Mouse (Mus musculus) midbrain, embryonic 16.5 days (tissue): ENCODE measurements around the gene 4930544D05Rik. TPM values are rescaled to one million over a fixed set of nuclear protein-coding genes. Genes with fewer than 3 reads are reported as not detected.

Experiments used
- ATAC-seq: fragments of 200-750 bp; cut with Nextera tagmentation; 2 replicates; pipeline ENCODE4 v1.8.0; 2017; ENCODE audit warnings: moderate TSS enrichment
- H3K27ac ChIP-seq: fragments of 300-500 bp; sonication (generic); 2 replicates; pipeline ENCODE4 v1.5.1; 2014; ENCODE audit warnings: mild to moderate bottlenecking, low read length, mixed read lengths
- H3K27me3 ChIP-seq: fragments of 300-500 bp; sonication (generic); 2 replicates; pipeline ENCODE4 v1.6.1; 2014; ENCODE audit warnings: low read depth, low read length, mixed read lengths; ENCODE audit not compliant: control insufficient read depth, insufficient read depth
- H3K36me3 ChIP-seq: fragments of 300-500 bp; sonication (generic); 2 replicates; pipeline ENCODE4 v1.6.1; 2014; ENCODE audit warnings: mild to moderate bottlenecking, low read length, moderate library complexity, mixed read lengths; ENCODE audit not compliant: control insufficient read depth, insufficient read depth
- H3K4me1 ChIP-seq: fragments of 300-500 bp; sonication (generic); 2 replicates; pipeline ENCODE4 v1.6.1; 2014; ENCODE audit warnings: mild to moderate bottlenecking, low read length, mixed read lengths; ENCODE audit not compliant: control insufficient read depth, insufficient read depth
- H3K4me2 ChIP-seq: fragments of 300-500 bp; sonication (generic); 2 replicates; pipeline ENCODE4 v1.6.1; 2014; ENCODE audit warnings: mild to moderate bottlenecking, low read length, mixed read lengths
- H3K4me3 ChIP-seq: fragments of 300-500 bp; sonication (generic); 2 replicates; pipeline ENCODE4 v1.5.1; 2014; ENCODE audit warnings: low read depth, mild to moderate bottlenecking, low read length, moderate library complexity, mixed read lengths
- H3K9ac ChIP-seq: fragments of 300-500 bp; sonication (generic); 2 replicates; pipeline ENCODE4 v1.6.1; 2014; ENCODE audit warnings: low read depth, low read length, mixed read lengths
- H3K9me3 ChIP-seq: fragments of 300-500 bp; sonication (generic); replicated peaks from 2 replicates; pipeline ENCODE4 v1.6.1; 2014; ENCODE audit warnings: mild to moderate bottlenecking, low read length, mixed read lengths; ENCODE audit not compliant: control insufficient read depth, poor library complexity, severe bottlenecking
- WGBS: fragments of 180-500 bp; shearing (Covaris S2); extraction: QIAGEN DNeasy Blood & Tissue Kit; methylation state at CpG from one replicate; pipeline ENCODE4 v1.1.7; 2014; 5-methylcytosine and 5-hydroxymethylcytosine counted together
- polyA plus RNA-seq: library from polyadenylated mRNA; unstranded; fragments of >200 nt; fragmentation: Nextera tagmentation; extraction: Ambion mirVana; gene quantifications from 2 replicates; pipeline ENCODE4 v1.2.1, GENCODE M21; 2015

The 4930544D05Rik gene
- polyA plus RNA-seq, 1 experiment from 2014 or later: not detected

GRCm38 (mm10) chr11:70644564-70645103 lies 29.0 kb downstream of the 4930544D05Rik start:
- peaks cover 15% of the 10 kb centered on the region for H3K36me3 ChIP-seq
- WGBS: 97% methylated on average over 8 of the region's 8 CpGs

GRCm38 (mm10) chr11:70645461-70646258 lies 30.0 kb downstream of the 4930544D05Rik start:
- WGBS: 90% methylated on average over 12 of the region's 12 CpGs
- no peak for ATAC-seq
- Histone ChIP-seq H3K27ac (peak overlapping the region; percentile 89), H3K9me3 (no peaks in the 10 kb centered on the region), H3K27me3 (no peaks in the 10 kb centered on the region), H3K4me1 (peaks cover 24% of the 10 kb centered on the region), H3K36me3 (peaks cover 19% of the 10 kb centered on the region), H3K4me2 (peak overlapping the region; percentile 73), H3K4me3 (peak overlapping the region; percentile 57), H3K9ac (peak overlapping the region; percentile 87)

More at GRCm38 (mm10) chr11:70644564-70645103, 29.0 kb downstream of the 4930544D05Rik start:
- no peak overlapping the region for H3K4me3 ChIP-seq
- peaks cover 24% of the 10 kb centered on the region for H3K4me1 ChIP-seq
- ATAC-seq: no peak
- no peaks in the 10 kb centered on the region for H3K9me3 ChIP-seq
- no peak overlapping the region for H3K9ac ChIP-seq
- H3K4me2 ChIP-seq: no peak overlapping the region
- no peak overlapping the region for H3K27ac ChIP-seq
- no peaks in the 10 kb centered on the region for H3K27me3 ChIP-seq

- Histone ChIP-seq H3K36me3 (peaks cover 24% of the 10 kb centered on the region), H3K9me3 (no peaks in the 10 kb centered on the region), H3K27me3 (no peaks in the 10 kb centered on the region), H3K9ac (peak overlapping the region; percentile 87), H3K4me2 (peak overlapping the region; percentile 73), H3K27ac (peak overlapping the region; percentile 89), H3K4me1 (peaks cover 24% of the 10 kb centered on the region), H3K4me3 (peak overlapping the region; percentile 57)
- 15% methylated on average over 3 of the region's 3 CpGs for WGBS
- ATAC-seq: no peak
Observed at GRCm38 (mm10) chr11:70646259-70646555, 30.6 kb downstream of the 4930544D05Rik start.

- peak within 1 kb of the TSS; percentile 57 for H3K4me3 ChIP-seq
- H3K36me3 ChIP-seq: peaks cover 26% of the 10 kb centered on the region
- WGBS: under 1% methylated on average over 62 of the region's 63 CpGs
- H3K9ac ChIP-seq: peak within 1 kb of the TSS; percentile 87
- ATAC-seq: peak; percentile 90
- H3K27me3 ChIP-seq: no peaks in the 10 kb centered on the region
- H3K27ac ChIP-seq: peak within 1 kb of the TSS; percentile 92
- peaks cover 25% of the 10 kb centered on the region for H3K4me1 ChIP-seq
- H3K4me2 ChIP-seq: peak within 1 kb of the TSS; percentile 100
- no peaks in the 10 kb centered on the region for H3K9me3 ChIP-seq
Observed at GRCm38 (mm10) chr11:70646691-70647650, 31.3 kb downstream of the 4930544D05Rik start, which contains the start of the genes Rnf167 and Slc25a11. Rnf167 (plus strand) TSS chr11:70647235. Slc25a11 (minus strand) TSS chr11:70647479.

- Histone ChIP-seq H3K4me2 (peak overlapping the region; percentile 100), H3K27me3 (no peaks in the 10 kb centered on the region), H3K4me1 (peaks cover 34% of the 10 kb centered on the region), H3K27ac (peak overlapping the region; percentile 92), H3K36me3 (peaks cover 26% of the 10 kb centered on the region), H3K4me3 (peak overlapping the region; percentile 57), H3K9me3 (no peaks in the 10 kb centered on the region), H3K9ac (peak overlapping the region; percentile 84)
- peak; percentile 20 for ATAC-seq
- WGBS: 4% methylated on average over 28 of the region's 28 CpGs
Observed at GRCm38 (mm10) chr11:70647716-70648420, 32.2 kb downstream of the 4930544D05Rik start.

GRCm38 (mm10) chr11:70648512-70648911 lies 32.9 kb downstream of the 4930544D05Rik start:
- no peaks in the 10 kb centered on the region for H3K27me3 ChIP-seq
- H3K36me3 ChIP-seq: peaks cover 26% of the 10 kb centered on the region
- H3K4me2 ChIP-seq: peak overlapping the region; percentile 100
- peaks cover 38% of the 10 kb centered on the region for H3K4me1 ChIP-seq
- 85% methylated on average over 4 of the region's 4 CpGs for WGBS
- no peaks in the 10 kb centered on the region for H3K9me3 ChIP-seq
- no peak for ATAC-seq
- H3K9ac ChIP-seq: no peak overlapping the region
- peak overlapping the region; percentile 57 for H3K4me3 ChIP-seq
- H3K27ac ChIP-seq: no peak overlapping the region

GRCm38 (mm10) chr11:70649185-70649734 lies 33.6 kb downstream of the 4930544D05Rik start:
- Histone ChIP-seq H3K36me3 (peaks cover 23% of the 10 kb centered on the region), H3K4me2 (no peak overlapping the region), H3K27ac (no peak overlapping the region)

More at GRCm38 (mm10) chr11:70649185-70649734, 33.6 kb downstream of the 4930544D05Rik start:
- ATAC-seq: no peak
- Histone ChIP-seq H3K9ac (no peak overlapping the region), H3K4me3 (no peak overlapping the region), H3K4me1 (peaks cover 38% of the 10 kb centered on the region), H3K9me3 (no peaks in the 10 kb centered on the region), H3K27me3 (no peaks in the 10 kb centered on the region)
- WGBS: 85% methylated on average over 8 of the region's 8 CpGs
